Mouse (Mus musculus) forebrain, embryonic 11.5 days (tissue): ENCODE data around the gene Rfx7. TPM values are rescaled to one million over a fixed set of nuclear protein-coding genes. Genes with fewer than 3 reads are reported as not detected.

Source experiments
- ATAC-seq: fragments of 200-750 bp; cut with Nextera tagmentation; replicated peaks from 2 replicates; pipeline ENCODE4 v1.8.0; 2017; ENCODE audit warnings: moderate TSS enrichment; ENCODE audit not compliant: low FRiP score
- DNase-seq: peaks from one replicate; pipeline ENCODE4 v3.0.0-alpha.2; 2017; ENCODE audit warnings: low spot score
- H3K27ac ChIP-seq: fragments of 300-500 bp; sonication (generic); 2 replicates; pipeline ENCODE4 v1.5.1; 2014; ENCODE audit warnings: low read depth, low read length
- H3K27me3 ChIP-seq: fragments of 300-500 bp; sonication (generic); 2 replicates; pipeline ENCODE4 v1.6.1; 2014; ENCODE audit warnings: mild to moderate bottlenecking, low read length, mixed read lengths; ENCODE audit not compliant: control insufficient read depth, insufficient read depth
- H3K36me3 ChIP-seq: fragments of 300-500 bp; sonication (generic); 2 replicates; pipeline ENCODE4 v1.6.1; 2014; ENCODE audit warnings: mild to moderate bottlenecking, low read length, moderate library complexity, mixed read lengths; ENCODE audit not compliant: control insufficient read depth, insufficient read depth
- H3K4me1 ChIP-seq: fragments of 300-500 bp; sonication (generic); replicated peaks from 2 replicates; pipeline ENCODE4 v1.6.1; 2014; ENCODE audit warnings: low read length, mixed read lengths; ENCODE audit not compliant: control insufficient read depth, insufficient read depth
- H3K4me2 ChIP-seq: fragments of 300-500 bp; sonication (generic); 2 replicates; pipeline ENCODE4 v1.6.1; 2014; ENCODE audit warnings: low read depth, mild to moderate bottlenecking, low read length, moderate library complexity, mixed read lengths; ENCODE audit not compliant: severe bottlenecking
- H3K4me3 ChIP-seq: fragments of 300-500 bp; sonication (generic); 2 replicates; pipeline ENCODE4 v1.5.1; 2014; ENCODE audit warnings: low read depth, low read length
- H3K9ac ChIP-seq: fragments of 300-500 bp; sonication (generic); 2 replicates; pipeline ENCODE4 v1.6.1; 2014; ENCODE audit warnings: low read length
- H3K9me3 ChIP-seq: fragments of 300-500 bp; sonication (generic); 2 replicates; pipeline ENCODE4 v1.6.1; 2016; ENCODE audit warnings: low read length, mixed read lengths; ENCODE audit not compliant: control insufficient read depth
- WGBS: fragments of 180-500 bp; shearing (Covaris S2); extraction: QIAGEN DNeasy Blood & Tissue Kit; methylation state at CpG from one replicate; pipeline ENCODE4 v1.1.7; 2014; 5-methylcytosine and 5-hydroxymethylcytosine counted together
- polyA plus RNA-seq: library from polyadenylated mRNA; unstranded; fragments of >200 nt; fragmentation: Nextera tagmentation; extraction: Ambion mirVana; gene quantifications from 2 replicates; pipeline ENCODE4 v1.2.1, GENCODE M21; 2014

The Rfx7 gene
- polyA plus RNA-seq, 1 experiment from 2014 or later, result 28.0 TPM

DNA sequence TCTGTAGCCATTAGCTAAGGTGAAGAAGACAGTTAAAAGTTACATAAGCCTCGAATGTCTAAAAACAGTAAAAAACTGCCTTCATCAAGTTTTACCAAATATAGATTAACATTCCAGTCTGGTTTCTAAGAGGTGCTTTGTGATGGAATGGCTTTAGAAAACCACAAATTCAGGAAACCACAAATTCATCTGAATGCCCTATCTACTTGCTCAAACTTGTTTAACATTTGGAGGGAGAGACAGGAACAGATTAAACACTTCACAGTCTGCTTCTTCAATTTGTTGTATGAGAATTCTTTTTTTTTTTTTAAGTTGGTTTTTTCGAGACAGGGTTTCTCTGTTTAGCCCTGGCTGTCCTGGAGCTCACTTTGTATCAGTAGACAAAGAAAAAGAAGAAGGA is 117.7 kb downstream of the Rfx7 start:
- H3K9ac ChIP-seq, result no peak overlapping the region
- ATAC-seq (no peak), DNase-seq (no peak)
- H3K9me3 ChIP-seq, result no peaks in the 10 kb centered on the region
- peaks cover 8% of the 10 kb centered on the region for H3K4me1 ChIP-seq
- no peak overlapping the region for H3K27ac ChIP-seq
- 66% methylated on average over 2 of the region's 2 CpGs for WGBS
- no peak overlapping the region for H3K4me3 ChIP-seq
- no peaks in the 10 kb centered on the region for H3K36me3 ChIP-seq
- no peak overlapping the region for H3K4me2 ChIP-seq
- no peaks in the 10 kb centered on the region for H3K27me3 ChIP-seq

DNA sequence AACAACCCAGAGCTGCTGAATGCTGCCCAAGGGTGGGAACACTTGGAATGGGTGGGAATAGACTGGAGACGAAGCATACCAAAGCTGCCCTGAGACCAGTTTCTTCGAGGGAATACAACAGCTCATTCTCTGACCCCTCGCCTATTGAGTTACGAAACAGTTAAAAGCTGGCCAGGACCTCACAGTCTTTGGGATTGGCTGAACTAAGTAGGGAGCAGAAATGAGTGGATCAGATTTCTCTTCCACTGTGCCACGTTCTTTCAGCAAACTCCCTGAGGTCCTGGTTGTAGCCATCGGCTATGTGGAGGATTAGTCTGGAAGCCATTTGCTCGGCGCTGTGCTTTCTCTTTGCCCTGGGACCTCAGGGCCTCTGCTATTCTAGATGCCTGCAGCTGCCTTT is 120.9 kb downstream of the Rfx7 start:
- 16% methylated on average over 8 of the region's 8 CpGs for WGBS
- H3K36me3 ChIP-seq, result no peaks in the 10 kb centered on the region
- DNase-seq (peak; percentile 60), ATAC-seq (peak; percentile 61; the same call in 1 of the 2 replicates)
- peak overlapping the region; percentile 8; the same call in 1 of the 2 replicates for H3K4me2 ChIP-seq
- H3K4me1 ChIP-seq, result peaks cover 10% of the 10 kb centered on the region
- no peak overlapping the region for H3K4me3 ChIP-seq
- no peaks in the 10 kb centered on the region for H3K9me3 ChIP-seq
- H3K9ac ChIP-seq, result no peak overlapping the region; the same call in 1 of the 2 replicates
- H3K27ac ChIP-seq, result peak overlapping the region; percentile 68
- no peaks in the 10 kb centered on the region for H3K27me3 ChIP-seq

DNA sequence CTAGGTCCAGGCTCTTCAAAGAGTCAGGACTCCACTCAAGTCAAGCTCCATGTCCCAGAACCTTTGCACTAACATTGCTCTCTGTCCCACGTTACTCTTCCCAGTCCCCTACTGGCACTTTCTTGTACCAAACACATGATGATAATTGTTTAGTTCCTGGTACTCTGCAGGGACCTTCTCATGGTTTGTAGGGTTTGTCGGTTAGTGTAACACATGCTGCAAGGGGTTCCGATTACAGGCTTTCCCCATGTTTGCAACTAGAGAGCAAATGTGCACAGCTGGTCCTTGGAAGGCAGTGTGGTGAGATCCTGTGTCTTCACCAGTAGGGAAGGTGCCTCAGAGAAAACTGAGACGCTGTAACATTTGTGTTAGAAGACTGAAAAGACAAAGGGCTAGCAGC is 121.5 kb downstream of the Rfx7 start:
- DNase-seq (no peak), ATAC-seq (no peak)
- peaks cover 10% of the 10 kb centered on the region for H3K4me1 ChIP-seq
- 48% methylated on average over 4 of the region's 4 CpGs for WGBS
- no peaks in the 10 kb centered on the region for H3K36me3 ChIP-seq
- no peak overlapping the region for H3K4me2 ChIP-seq
- H3K27ac ChIP-seq, result peak overlapping the region; percentile 68; the same call in 1 of the 2 replicates
- no peaks in the 10 kb centered on the region for H3K27me3 ChIP-seq
- H3K9me3 ChIP-seq, result no peaks in the 10 kb centered on the region
- H3K9ac ChIP-seq, result no peak overlapping the region; the same call in 1 of the 2 replicates
- H3K4me3 ChIP-seq, result no peak overlapping the region

DNA sequence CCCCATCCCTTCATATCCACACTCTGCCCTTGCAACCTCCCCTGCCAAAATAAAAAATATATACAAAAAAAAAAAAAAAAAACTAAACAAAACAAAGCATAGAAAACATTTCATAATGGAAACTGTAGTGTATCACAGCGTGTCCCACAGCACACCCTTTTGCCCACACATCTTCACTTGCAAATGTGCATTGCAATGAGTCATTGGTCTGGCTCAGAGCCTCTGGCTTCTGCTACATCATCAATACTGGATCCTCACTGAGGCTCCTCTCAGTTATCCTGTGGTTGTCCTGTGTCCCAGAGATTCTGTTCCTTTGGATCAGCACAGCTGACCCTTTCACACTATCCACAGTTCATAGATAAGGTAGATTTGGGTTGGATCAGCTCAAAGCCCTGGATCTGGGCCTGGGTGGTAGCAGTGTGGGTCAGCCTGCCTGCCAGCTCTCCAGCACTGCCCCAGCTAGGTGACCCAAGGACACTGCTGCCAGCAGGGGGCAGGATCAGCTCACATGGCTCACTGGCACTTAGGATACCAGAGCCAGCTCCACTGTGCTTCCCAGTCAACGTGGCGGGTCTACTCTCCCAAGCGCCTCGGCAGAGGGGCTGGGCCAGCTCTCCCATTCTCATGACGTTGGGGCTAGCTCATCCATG is 122.7 kb downstream of the Rfx7 start:
- H3K36me3 ChIP-seq, result no peaks in the 10 kb centered on the region
- no peaks in the 10 kb centered on the region for H3K9me3 ChIP-seq
- H3K27me3 ChIP-seq, result no peaks in the 10 kb centered on the region
- H3K4me1 ChIP-seq, result peaks cover 10% of the 10 kb centered on the region
- 73% methylated on average over 6 of the region's 6 CpGs for WGBS
- DNase-seq, result peak; percentile 76
- no peak overlapping the region for H3K27ac ChIP-seq
- H3K4me3 ChIP-seq, result no peak overlapping the region
- H3K4me2 ChIP-seq, result no peak overlapping the region
- ATAC-seq, result peak; percentile 53; the same call in 1 of the 2 replicates
- H3K9ac ChIP-seq, result no peak overlapping the region

DNA sequence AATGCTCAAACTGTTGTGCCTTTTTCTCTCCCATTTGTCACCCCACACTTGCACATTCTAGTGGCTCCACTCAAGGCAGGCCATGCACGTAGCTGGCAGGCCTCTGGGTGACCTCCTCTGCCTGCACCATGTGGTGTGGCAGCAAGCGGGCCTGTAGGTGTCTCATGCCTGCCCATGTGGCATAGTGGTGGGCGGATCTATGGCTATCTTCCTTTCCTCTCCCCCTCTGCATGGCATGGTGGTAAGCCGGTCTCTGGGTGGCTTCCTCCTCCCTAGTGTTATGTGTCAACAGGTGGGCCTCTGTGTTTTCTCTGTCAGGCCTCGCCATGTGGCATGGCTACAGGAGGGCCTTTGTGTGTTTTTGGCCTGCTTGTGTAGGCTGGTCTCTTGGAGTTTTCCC is 123.6 kb downstream of the Rfx7 start:
- H3K36me3 ChIP-seq, result no peaks in the 10 kb centered on the region
- no peak for ATAC-seq
- 72% methylated on average over 5 of the region's 5 CpGs for WGBS
- H3K4me2 ChIP-seq, result no peak overlapping the region
- H3K27ac ChIP-seq, result no peak overlapping the region
- no peak overlapping the region for H3K9ac ChIP-seq
- no peaks in the 10 kb centered on the region for H3K9me3 ChIP-seq
- H3K4me1 ChIP-seq, result peaks cover 10% of the 10 kb centered on the region
- no peak for DNase-seq
- no peaks in the 10 kb centered on the region for H3K27me3 ChIP-seq
- no peak overlapping the region for H3K4me3 ChIP-seq

DNA sequence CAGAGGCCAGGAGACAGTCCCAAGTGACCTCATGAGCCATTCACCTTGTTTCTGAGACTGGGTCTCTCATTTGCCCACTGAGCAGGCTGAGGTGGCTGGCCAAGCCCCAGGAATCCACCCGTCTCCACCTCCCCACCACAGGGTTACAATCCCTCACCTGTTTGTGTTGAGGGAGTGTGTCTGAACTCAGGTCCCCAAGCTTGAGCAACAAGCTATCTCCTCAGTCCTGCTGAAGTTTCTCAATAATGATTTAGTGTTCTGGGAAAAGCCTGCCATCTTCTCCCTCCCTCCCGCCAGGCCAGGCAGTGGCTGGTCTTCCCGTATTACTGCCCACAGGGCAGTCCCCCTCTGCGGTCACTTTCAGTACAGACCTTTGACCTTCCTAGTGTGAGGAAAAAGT is 124.5 kb downstream of the Rfx7 start:
- H3K27ac ChIP-seq, result no peak overlapping the region

DNA sequence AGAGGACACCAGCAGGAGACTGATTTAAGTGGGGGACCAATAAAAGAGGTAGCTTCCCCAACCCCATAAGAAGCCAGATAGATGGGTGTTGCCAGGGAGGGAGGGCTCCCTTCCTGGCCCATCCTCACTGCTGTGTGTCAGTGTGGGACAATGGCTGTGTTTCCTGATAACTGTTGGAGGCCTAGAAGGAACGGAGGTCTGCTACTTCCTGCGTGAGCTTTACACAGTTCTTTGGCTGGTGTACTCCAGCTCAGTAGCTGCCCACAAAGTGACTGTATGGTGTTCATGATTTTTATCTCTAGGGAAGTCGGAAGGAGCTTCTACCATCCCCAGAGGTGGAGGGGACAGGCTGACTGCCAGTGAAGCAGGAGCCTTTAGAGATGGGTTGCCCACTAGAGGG is 124.9 kb downstream of the Rfx7 start:
- ATAC-seq (no peak), DNase-seq (no peak)
- 16% methylated on average over 3 of the region's 3 CpGs for WGBS
- Histone ChIP-seq H3K9me3 (no peaks in the 10 kb centered on the region), H3K4me3 (no peak overlapping the region), H3K36me3 (no peaks in the 10 kb centered on the region), H3K9ac (no peak overlapping the region), H3K27me3 (no peaks in the 10 kb centered on the region), H3K4me1 (peaks cover 13% of the 10 kb centered on the region), H3K27ac (no peak overlapping the region), H3K4me2 (no peak overlapping the region)

More for the DNA sequence above, 124.5 kb downstream of the Rfx7 start:
- 16% methylated on average over 4 of the region's 4 CpGs for WGBS
- no peak for ATAC-seq
- no peaks in the 10 kb centered on the region for H3K9me3 ChIP-seq
- H3K36me3 ChIP-seq, result no peaks in the 10 kb centered on the region
- H3K4me2 ChIP-seq, result no peak overlapping the region
- H3K4me3 ChIP-seq, result no peak overlapping the region
- no peak overlapping the region for H3K9ac ChIP-seq
- H3K27me3 ChIP-seq, result no peaks in the 10 kb centered on the region
- no peak for DNase-seq
- H3K4me1 ChIP-seq, result peaks cover 13% of the 10 kb centered on the region

DNA sequence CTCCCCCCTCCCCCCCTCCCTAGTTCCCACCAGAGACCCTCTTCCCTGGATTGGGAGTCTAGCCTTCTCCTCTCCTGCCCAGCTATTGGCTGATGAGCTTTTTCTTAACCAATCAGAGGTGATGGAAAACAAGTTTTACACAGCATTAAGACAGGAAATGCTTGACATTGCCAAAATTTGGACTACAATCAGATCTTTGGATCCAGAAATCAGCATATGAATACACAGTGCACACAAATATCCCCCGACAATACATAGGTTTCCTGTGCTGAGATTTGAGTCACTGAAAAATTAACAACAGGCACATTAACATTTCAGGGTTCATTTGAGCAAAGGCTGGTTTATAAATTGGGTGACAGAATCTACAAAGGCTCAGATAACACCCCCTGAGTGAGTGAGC is 125.7 kb downstream of the Rfx7 start:
- Histone ChIP-seq H3K27ac (no peak overlapping the region), H3K9me3 (no peaks in the 10 kb centered on the region), H3K4me3 (no peak overlapping the region), H3K36me3 (no peaks in the 10 kb centered on the region), H3K4me2 (no peak overlapping the region), H3K27me3 (no peaks in the 10 kb centered on the region), H3K9ac (no peak overlapping the region), H3K4me1 (peaks cover 13% of the 10 kb centered on the region)
- no peak for ATAC-seq
- WGBS, result 90% methylated on average over 1 of the region's 1 CpGs
- no peak for DNase-seq

DNA sequence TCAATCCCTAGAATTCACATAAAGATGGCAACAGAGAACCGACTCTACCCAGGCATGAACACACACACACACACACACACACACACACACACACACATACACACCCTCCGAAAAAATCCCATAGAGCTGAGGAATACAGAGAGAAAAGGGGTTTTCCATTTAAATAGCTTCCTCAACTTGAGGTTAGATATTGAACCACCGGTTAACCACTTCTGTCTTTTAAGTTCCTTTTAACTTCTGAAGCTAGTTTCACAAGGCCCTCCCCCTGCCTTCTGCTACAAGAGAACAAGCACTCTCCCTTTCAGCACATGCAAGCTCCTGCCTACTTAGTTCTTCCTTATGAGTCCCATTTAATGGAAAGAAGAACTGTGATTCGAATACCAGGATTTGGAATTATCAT is 128.1 kb downstream of the Rfx7 start:
- H3K4me1 ChIP-seq, result peaks cover 19% of the 10 kb centered on the region

More for the DNA sequence above, 128.1 kb downstream of the Rfx7 start:
- no peaks in the 10 kb centered on the region for H3K36me3 ChIP-seq
- no peak overlapping the region for H3K9ac ChIP-seq
- H3K27me3 ChIP-seq, result no peaks in the 10 kb centered on the region
- no peak overlapping the region for H3K27ac ChIP-seq
- no peaks in the 10 kb centered on the region for H3K9me3 ChIP-seq
- no peak overlapping the region for H3K4me3 ChIP-seq
- WGBS, result 79% methylated on average over 4 of the region's 4 CpGs
- no peak overlapping the region for H3K4me2 ChIP-seq
- ATAC-seq (no peak), DNase-seq (peak; percentile 36)
